9 mouse cellular contexts compared by ENCODE assay signal in genomic region chr17:28007857-28008564, GRCm38 (mm10).
DNase-seq lines count a peak whose midpoint lies in the region; ATAC-seq lines count a peak whose summit lies in the region.
"Had no signal": no experiment of that assay in that cellular context is flagged by ENCODE, and none has a peak within 500 bp of the region (broad histone marks: within the 10 kb centered on the region; RNA-seq: fewer than 3 reads in every experiment).

No protein-coding gene starts in this region.

- H3K36me3 ChIP-seq in forebrain, embryonic 15.5 days, result peaks cover 4% of the 10 kb centered on the region; the same call in 1 of the 2 replicates
- H3K36me3 ChIP-seq in hindbrain, embryonic 11.5 days (ENCODE audit: control insufficient read depth, insufficient read depth, low read length), result no peaks in the 10 kb centered on the region
- no peaks in the 10 kb centered on the region for H3K36me3 ChIP-seq in liver, embryonic 16.5 days (ENCODE audit: control insufficient read depth, insufficient read depth)
- peaks cover 17% of the 10 kb centered on the region; the same call in 1 of the 2 replicates for H3K36me3 ChIP-seq in neural tube, embryonic 12.5 days

- WGBS in forebrain, embryonic 15.5 days, result 35% methylated on average over 27 of the region's 27 CpGs
- 16% methylated on average over 27 of the region's 27 CpGs for WGBS in hindbrain, embryonic 11.5 days
- 7% methylated on average over 27 of the region's 27 CpGs for WGBS in liver, embryonic 16.5 days (ENCODE audit: insufficient replicate concordance)
- 23% methylated on average over 27 of the region's 27 CpGs for WGBS in neural tube, embryonic 12.5 days

- H3K9me3 ChIP-seq in forebrain, embryonic 15.5 days, result no peaks in the 10 kb centered on the region
- H3K9me3 ChIP-seq in hindbrain, embryonic 11.5 days (ENCODE audit: control insufficient read depth, low read length), result no peaks in the 10 kb centered on the region
- no peaks in the 10 kb centered on the region for H3K9me3 ChIP-seq in liver, embryonic 16.5 days (replicated peaks; ENCODE audit: control insufficient read depth, low read length)
- H3K9me3 ChIP-seq in neural tube, embryonic 12.5 days, result no peaks in the 10 kb centered on the region

- H3K27me3 ChIP-seq in forebrain, embryonic 15.5 days, result no peaks in the 10 kb centered on the region
- no peaks in the 10 kb centered on the region for H3K27me3 ChIP-seq in hindbrain, embryonic 11.5 days (ENCODE audit: control insufficient read depth, insufficient read depth, low read length)
- H3K27me3 ChIP-seq in liver, embryonic 16.5 days (ENCODE audit: control insufficient read depth, insufficient read depth, low read depth, low read length), result no peaks in the 10 kb centered on the region
- H3K27me3 ChIP-seq in neural tube, embryonic 12.5 days (replicated peaks), result no peaks in the 10 kb centered on the region
- H3K27me3 ChIP-seq: CH12.LX had no signal

- ATAC-seq in forebrain, embryonic 15.5 days (replicated peaks), result 0 out of 2 replicates have a peak, but pooled peaks have one; percentile 33
- no peak for ATAC-seq in hindbrain, embryonic 11.5 days (ENCODE audit: low FRiP score)
- ATAC-seq in liver, embryonic 16.5 days (ENCODE audit: low read depth), result peak; percentile 24; the same call in 1 of the 2 replicates
- 0 out of 2 replicates have a peak, but pooled peaks have one; percentile 37 for ATAC-seq in neural tube, embryonic 12.5 days (ENCODE audit: low FRiP score, low read depth)

- H3K4me3 ChIP-seq in forebrain, embryonic 15.5 days, result no peak overlapping the region
- no peak overlapping the region for H3K4me3 ChIP-seq in hindbrain, embryonic 11.5 days (ENCODE audit: low read depth, low read length)
- peak overlapping the region; percentile 49 for H3K4me3 ChIP-seq in liver, embryonic 16.5 days (ENCODE audit: low read depth, low read length)
- H3K4me3 ChIP-seq in neural tube, embryonic 12.5 days, result no peak overlapping the region

- peaks cover 51% of the 10 kb centered on the region for H3K4me1 ChIP-seq in forebrain, embryonic 15.5 days
- peaks cover 19% of the 10 kb centered on the region for H3K4me1 ChIP-seq in hindbrain, embryonic 11.5 days (replicated peaks; ENCODE audit: control insufficient read depth, insufficient read depth, low read length)
- peaks cover 35% of the 10 kb centered on the region for H3K4me1 ChIP-seq in liver, embryonic 16.5 days (ENCODE audit: control insufficient read depth, low read depth, low read length)
- peaks cover 46% of the 10 kb centered on the region for H3K4me1 ChIP-seq in neural tube, embryonic 12.5 days

- peak overlapping the region; percentile 30 for H3K4me2 ChIP-seq in forebrain, embryonic 15.5 days (replicated peaks)
- H3K4me2 ChIP-seq in hindbrain, embryonic 11.5 days (replicated peaks; ENCODE audit: low read depth, low read length), result 0 out of 2 replicates have a peak overlapping the region, but pooled peaks have one; percentile 13
- peak overlapping the region; percentile 61 for H3K4me2 ChIP-seq in liver, embryonic 16.5 days (ENCODE audit: low read depth, low read length)
- H3K4me2 ChIP-seq in neural tube, embryonic 12.5 days (replicated peaks), result peak overlapping the region; percentile 44

- peak; percentile 53 for DNase-seq in kidney, adult 18-20 months
- no peak for DNase-seq in kidney, adult 9 months
- DNase-seq in hindbrain, embryonic 11.5 days (ENCODE audit: low spot score), result no peak
- DNase-seq in right cerebral cortex, postnatal 4 days, result no peak
- no peak for DNase-seq in right cerebral cortex, postnatal 25 days

- peak overlapping the region; percentile 39 for H3K27ac ChIP-seq in forebrain, embryonic 15.5 days (replicated peaks)
- H3K27ac ChIP-seq in hindbrain, embryonic 11.5 days (ENCODE audit: low read depth, low read length), result peak overlapping the region; percentile 68
- peak overlapping the region; percentile 73 for H3K27ac ChIP-seq in liver, embryonic 16.5 days (ENCODE audit: low read length)
- H3K27ac ChIP-seq in neural tube, embryonic 12.5 days, result no peak overlapping the region

- H3K9ac ChIP-seq in forebrain, embryonic 15.5 days (replicated peaks), result 0 out of 2 replicates have a peak overlapping the region, but pooled peaks have one; percentile 9
- H3K9ac ChIP-seq in hindbrain, embryonic 11.5 days (ENCODE audit: low read depth, low read length), result peak overlapping the region; percentile 46; the same call in 1 of the 2 replicates
- H3K9ac ChIP-seq in liver, embryonic 16.5 days (ENCODE audit: low read depth, low read length), result peak overlapping the region; percentile 47
- peak overlapping the region; percentile 44 for H3K9ac ChIP-seq in neural tube, embryonic 12.5 days
